13 mouse cellular contexts compared by ENCODE assay signal in genomic region chr6:100202091-100202490, GRCm38 (mm10).
"Had no signal": no experiment of that assay in that cellular context is flagged by ENCODE, and none has a peak within 500 bp of the region (broad histone marks: within the 10 kb centered on the region; RNA-seq: fewer than 3 reads in every experiment).

No protein-coding gene starts in this region.

- DNase-seq: kidney, adult 8-10 months; lung, embryonic 14.5 days; lung, postnatal 14 days; midbrain, embryonic 14.5 days; right cerebral cortex, adult 18-20 months; right cerebral cortex, postnatal 25 days; thymus, adult 18-20 months; thymus, postnatal 14 days had no signal

- H3K4me2 ChIP-seq: lung, embryonic 14.5 days; neural tube, embryonic 15.5 days had no signal

- H3K4me3 ChIP-seq: layer of hippocampus, adult 2 months; midbrain, embryonic 10.5 days; myocyte; neural tube, embryonic 15.5 days had no signal

- H3K27ac ChIP-seq: layer of hippocampus, adult 2 months; midbrain, embryonic 10.5 days; neural tube, embryonic 15.5 days had no signal

- ATAC-seq: intestine, embryonic 16.5 days had no signal

- H3K36me3 ChIP-seq: midbrain, embryonic 10.5 days; neural tube, embryonic 15.5 days had no signal

- H3K9ac ChIP-seq: lung, embryonic 14.5 days; neural tube, embryonic 15.5 days had no signal

- H3K9me3 ChIP-seq: midbrain, embryonic 10.5 days; neural tube, embryonic 15.5 days had no signal
